Mouse (Mus musculus) heart, embryonic 11.5 days (tissue): ENCODE results near the gene Unc5cl. TPM values are rescaled to one million over a fixed set of nuclear protein-coding genes. Genes with fewer than 3 reads are reported as not detected.

Experiments used
- ATAC-seq: fragments of 200-750 bp; cut with Nextera tagmentation; replicated peaks from 2 replicates; pipeline ENCODE4 v1.8.0; 2017; ENCODE audit warnings: moderate library complexity; ENCODE audit not compliant: insufficient number of reproducible peaks, low FRiP score, low TSS enrichment
- H3K27ac ChIP-seq: fragments of 300-500 bp; sonication (generic); 2 replicates; pipeline ENCODE4 v1.5.1; 2014; ENCODE audit warnings: mild to moderate bottlenecking, low read depth, low read length
- H3K27me3 ChIP-seq: fragments of 300-500 bp; sonication (generic); 2 replicates; pipeline ENCODE4 v1.6.1; 2014; ENCODE audit warnings: mild to moderate bottlenecking, low read length, mixed read lengths; ENCODE audit not compliant: control insufficient read depth, insufficient read depth
- H3K36me3 ChIP-seq: fragments of 300-500 bp; sonication (generic); 2 replicates; pipeline ENCODE4 v1.6.1; 2014; ENCODE audit warnings: mild to moderate bottlenecking, low read length, moderate library complexity, mixed read lengths; ENCODE audit not compliant: control insufficient read depth, insufficient read depth
- H3K4me1 ChIP-seq: fragments of 300-500 bp; sonication (generic); 2 replicates; pipeline ENCODE4 v1.6.1; 2014; ENCODE audit warnings: low read length; ENCODE audit not compliant: control insufficient read depth, insufficient read depth
- H3K4me2 ChIP-seq: fragments of 300-500 bp; sonication (generic); 2 replicates; pipeline ENCODE4 v1.6.1; 2014; ENCODE audit warnings: mild to moderate bottlenecking, moderate library complexity
- H3K4me3 ChIP-seq: fragments of 300-500 bp; sonication (generic); 2 replicates; pipeline ENCODE4 v1.5.1; 2014; ENCODE audit warnings: low read depth, low read length
- H3K9ac ChIP-seq: fragments of 300-500 bp; sonication (generic); 2 replicates; pipeline ENCODE4 v1.6.1; 2014; ENCODE audit warnings: mild to moderate bottlenecking, low read depth, low read length, moderate library complexity
- H3K9me3 ChIP-seq: fragments of 300-500 bp; sonication (generic); replicated peaks from 2 replicates; pipeline ENCODE4 v1.6.1; 2016; ENCODE audit warnings: low read length; ENCODE audit not compliant: control insufficient read depth
- WGBS: fragments of 180-500 bp; shearing (Covaris S2); extraction: QIAGEN DNeasy Blood & Tissue Kit; methylation state at CpG from one replicate; pipeline ENCODE4 v1.1.7; 2014; ENCODE audit not compliant: insufficient replicate concordance; 5-methylcytosine and 5-hydroxymethylcytosine counted together
- polyA plus RNA-seq: library from polyadenylated mRNA; unstranded; fragments of >200 nt; fragmentation: Nextera tagmentation; extraction: Ambion mirVana; gene quantifications from 2 replicates; pipeline ENCODE4 v1.2.1, GENCODE M21; 2014

Gene Unc5cl
- polyA plus RNA-seq, 1 experiment from 2014 or later: 0.23 TPM

DNA sequence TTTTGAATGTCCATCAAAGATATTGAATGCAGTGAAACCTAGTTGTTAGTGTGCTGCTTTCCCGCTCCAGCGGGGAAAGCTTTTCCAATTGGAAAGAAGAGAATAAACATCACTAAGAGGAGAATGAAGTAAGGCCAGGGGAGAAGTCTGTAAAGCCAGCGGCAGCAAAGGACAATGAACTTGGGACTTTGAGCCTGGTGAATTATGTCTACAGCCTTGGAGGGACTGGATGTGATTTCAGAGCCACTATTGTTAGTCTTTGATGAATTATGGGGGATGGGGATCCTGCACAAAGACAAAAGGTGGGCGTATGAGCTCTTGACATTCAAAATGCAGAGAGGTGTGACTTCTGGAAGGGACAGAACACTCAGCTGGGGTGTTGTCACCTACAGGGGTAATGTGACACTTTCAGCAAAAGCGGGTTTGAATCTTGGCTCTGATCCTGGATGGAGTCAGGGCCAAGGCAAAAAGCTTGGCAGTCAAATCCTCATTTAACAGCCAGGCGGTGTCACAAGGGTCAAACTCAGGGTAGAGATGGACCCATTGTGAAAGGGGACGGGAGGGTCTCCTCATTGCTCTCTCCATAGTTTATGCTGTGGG is 46.2 kb downstream of the Unc5cl start:
- no peaks in the 10 kb centered on the region for H3K9me3 ChIP-seq
- no peak overlapping the region for H3K27ac ChIP-seq
- no peak overlapping the region for H3K9ac ChIP-seq
- H3K4me2 ChIP-seq: no peak overlapping the region
- peaks cover 7% of the 10 kb centered on the region for H3K4me1 ChIP-seq
- ATAC-seq: no peak
- H3K4me3 ChIP-seq: no peak overlapping the region
- no peaks in the 10 kb centered on the region for H3K27me3 ChIP-seq
- 83% methylated on average over 7 of the region's 7 CpGs for WGBS
- no peaks in the 10 kb centered on the region for H3K36me3 ChIP-seq

GRCm38 (mm10) chr17:48505006-48505405 is 50.3 kb downstream of the Unc5cl start:
- Histone ChIP-seq H3K27ac (peak overlapping the region; percentile 76; the same call in 1 of the 2 replicates), H3K4me2 (no peak overlapping the region), H3K9ac (no peak overlapping the region), H3K4me1 (peaks cover 8% of the 10 kb centered on the region), H3K27me3 (no peaks in the 10 kb centered on the region), H3K4me3 (no peak overlapping the region), H3K9me3 (no peaks in the 10 kb centered on the region), H3K36me3 (no peaks in the 10 kb centered on the region)
- WGBS: 24% methylated on average over 3 of the region's 3 CpGs
- ATAC-seq: no peak

- ATAC-seq: no peak
- no peaks in the 10 kb centered on the region for H3K36me3 ChIP-seq
- H3K9ac ChIP-seq: no peak overlapping the region
- 66% methylated on average over 4 of the region's 4 CpGs for WGBS
- no peaks in the 10 kb centered on the region for H3K9me3 ChIP-seq
- no peak overlapping the region for H3K4me3 ChIP-seq
- H3K27ac ChIP-seq: no peak overlapping the region
- no peak overlapping the region for H3K4me2 ChIP-seq
- H3K4me1 ChIP-seq: peaks cover 8% of the 10 kb centered on the region
- H3K27me3 ChIP-seq: no peaks in the 10 kb centered on the region
Measured at GRCm38 (mm10) chr17:48506986-48507385, 52.3 kb downstream of the Unc5cl start.

GRCm38 (mm10) chr17:48509596-48509995 is 54.9 kb downstream of the Unc5cl start:
- Histone ChIP-seq H3K9me3 (no peaks in the 10 kb centered on the region), H3K36me3 (no peaks in the 10 kb centered on the region), H3K27me3 (no peaks in the 10 kb centered on the region), H3K27ac (no peak overlapping the region), H3K4me2 (no peak overlapping the region), H3K9ac (no peak overlapping the region), H3K4me1 (peaks cover 12% of the 10 kb centered on the region), H3K4me3 (no peak overlapping the region)
- ATAC-seq: no peak
- WGBS: 72% methylated on average over 4 of the region's 4 CpGs

GRCm38 (mm10) chr17:48512614-48513281 is 58.0 kb downstream of the Unc5cl start:
- Histone ChIP-seq H3K4me2 (0 out of 2 replicates have a peak overlapping the region, but pooled peaks have one; percentile 8), H3K9me3 (no peaks in the 10 kb centered on the region), H3K4me3 (no peak overlapping the region), H3K27ac (no peak overlapping the region), H3K9ac (no peak overlapping the region), H3K36me3 (no peaks in the 10 kb centered on the region), H3K4me1 (peaks cover 4% of the 10 kb centered on the region; the same call in 1 of the 2 replicates), H3K27me3 (no peaks in the 10 kb centered on the region)
- whole genome bisulfite sequencing: 41% methylated on average over 18 of the region's 18 CpGs
- ATAC-seq: peak; percentile 39; the same call in 1 of the 2 replicates

DNA sequence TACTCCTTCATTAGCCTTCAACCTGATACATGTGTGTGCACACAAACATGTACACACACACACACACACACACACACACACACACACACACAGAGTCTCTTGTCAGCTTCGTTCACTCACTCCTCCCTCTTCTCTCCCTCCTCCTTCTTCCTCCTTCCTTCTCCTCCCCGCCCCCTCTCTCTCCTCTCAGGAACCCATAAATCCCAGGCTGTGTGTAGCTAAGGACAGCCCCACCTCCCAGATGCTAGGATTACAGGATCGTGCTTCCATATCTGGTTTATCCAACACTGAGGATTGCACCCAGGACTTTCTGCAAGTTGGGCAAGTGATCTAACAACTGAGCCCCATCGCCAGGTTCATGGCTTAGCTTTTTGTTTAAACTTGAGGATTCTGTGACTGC is 59.9 kb downstream of the Unc5cl start:
- no peak overlapping the region for H3K4me3 ChIP-seq
- ATAC-seq: no peak
- H3K9me3 ChIP-seq: no peaks in the 10 kb centered on the region
- 60% methylated on average over 4 of the region's 4 CpGs for WGBS
- H3K9ac ChIP-seq: no peak overlapping the region
- peaks cover 4% of the 10 kb centered on the region; the same call in 1 of the 2 replicates for H3K4me1 ChIP-seq
- H3K36me3 ChIP-seq: no peaks in the 10 kb centered on the region
- no peak overlapping the region for H3K4me2 ChIP-seq
- no peaks in the 10 kb centered on the region for H3K27me3 ChIP-seq
- H3K27ac ChIP-seq: no peak overlapping the region

DNA sequence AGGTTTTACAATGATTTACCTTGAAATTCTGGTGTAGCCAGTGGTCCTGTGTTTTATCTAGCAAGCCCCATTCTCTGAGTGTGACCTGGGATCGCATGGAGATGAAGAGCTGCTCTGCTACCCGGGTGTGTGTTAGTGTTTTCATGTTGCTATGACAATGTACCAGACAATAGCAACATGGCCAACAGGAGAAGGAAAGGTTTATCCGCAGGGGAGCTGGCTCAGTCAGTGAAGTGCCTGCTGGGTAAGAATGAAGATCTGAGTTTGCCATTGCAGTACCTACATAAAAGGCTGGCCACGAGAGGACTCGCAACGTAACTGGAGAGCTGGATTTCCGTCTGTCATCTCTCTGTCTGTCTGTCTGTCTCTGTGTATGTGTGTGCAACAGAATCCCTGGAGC is 64.3 kb downstream of the Unc5cl start:
- no peak overlapping the region for H3K9ac ChIP-seq
- no peaks in the 10 kb centered on the region for H3K27me3 ChIP-seq
- no peak overlapping the region for H3K4me2 ChIP-seq
- no peaks in the 10 kb centered on the region for H3K9me3 ChIP-seq
- H3K27ac ChIP-seq: no peak overlapping the region
- 76% methylated on average over 7 of the region's 7 CpGs for whole genome bisulfite sequencing
- H3K36me3 ChIP-seq: no peaks in the 10 kb centered on the region
- no peak for ATAC-seq
- H3K4me1 ChIP-seq: no peaks in the 10 kb centered on the region
- no peak overlapping the region for H3K4me3 ChIP-seq

- Histone ChIP-seq H3K4me1 (no peaks in the 10 kb centered on the region), H3K4me3 (no peak overlapping the region), H3K36me3 (no peaks in the 10 kb centered on the region), H3K9ac (no peak overlapping the region), H3K4me2 (no peak overlapping the region), H3K27me3 (no peaks in the 10 kb centered on the region), H3K9me3 (no peaks in the 10 kb centered on the region), H3K27ac (no peak overlapping the region)
- WGBS: 96% methylated on average over 3 of the region's 3 CpGs
- no peak for ATAC-seq
Measured at GRCm38 (mm10) chr17:48520352-48520751, 65.7 kb downstream of the Unc5cl start.

DNA sequence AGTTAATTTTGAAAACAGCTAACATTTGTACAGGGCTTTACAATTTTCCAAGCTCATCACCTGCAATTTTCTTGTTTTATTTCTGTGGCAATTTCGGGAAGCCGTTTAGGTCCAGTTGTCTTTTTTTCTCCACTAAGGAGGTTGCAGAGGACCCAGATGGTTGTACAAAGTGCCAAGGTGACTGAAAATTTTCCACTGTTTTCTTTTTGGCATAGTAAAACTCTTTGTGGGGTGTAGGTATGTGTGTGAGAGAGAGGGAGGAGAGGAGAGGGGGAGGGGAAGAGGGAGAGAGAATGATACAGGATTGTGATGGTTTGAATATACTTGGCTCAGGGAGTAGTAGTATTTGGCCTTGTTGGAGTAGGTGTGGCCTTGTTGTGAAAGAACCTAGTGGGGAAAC is 68.4 kb downstream of the Unc5cl start:
- Histone ChIP-seq H3K9ac (no peak overlapping the region), H3K9me3 (no peaks in the 10 kb centered on the region), H3K27ac (no peak overlapping the region), H3K4me2 (no peak overlapping the region), H3K4me3 (no peak overlapping the region), H3K36me3 (no peaks in the 10 kb centered on the region), H3K27me3 (no peaks in the 10 kb centered on the region), H3K4me1 (no peaks in the 10 kb centered on the region)
- no peak for ATAC-seq
- WGBS: 87% methylated on average over 2 of the region's 2 CpGs
